Mouse (Mus musculus): ENCODE results near the gene Ubxn10. TPM values are rescaled to one million over a fixed set of nuclear protein-coding genes. Genes with fewer than 3 reads are reported as not detected.

Ubxn10 gene
- 1.5 TPM in 2 replicates for polyA plus RNA-seq (2014; fragmentation: Nextera tagmentation; extraction: Ambion mirVana)

DNA sequence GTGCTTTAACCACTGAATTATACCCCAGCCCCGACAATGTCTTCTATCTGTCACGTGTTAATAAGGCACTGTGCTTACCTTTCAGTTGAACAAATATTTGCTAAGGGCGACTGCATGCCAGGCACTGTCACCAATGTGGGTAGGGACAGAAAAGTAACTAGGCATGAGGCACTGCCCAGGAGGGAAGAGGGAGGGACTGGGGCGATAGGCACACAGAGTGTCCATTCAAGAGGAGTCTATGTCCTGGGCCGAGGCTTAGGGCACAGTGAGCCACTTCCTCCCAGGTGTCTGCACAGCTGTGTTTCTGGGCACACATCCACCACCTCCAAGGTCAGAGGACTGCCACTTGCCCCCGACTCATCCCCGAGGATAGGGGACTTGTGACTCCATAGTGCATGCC lies at the start of gene Ubxn10:
Ubxn10 (minus strand) TSS at position 137 of the 400 bp plus-strand sequence.
- Histone ChIP-seq H3K36me3 (ENCODE audit: control insufficient read depth, insufficient read depth, low read length) (no peaks in the 10 kb centered on the region), H3K9ac (ENCODE audit: low read length) (no peak within 1 kb of the TSS), H3K27ac (ENCODE audit: low read depth, low read length) (no peak within 1 kb of the TSS), H3K27me3 (ENCODE audit: control insufficient read depth, insufficient read depth, low read length) (no peaks in the 10 kb centered on the region), H3K4me1 (ENCODE audit: control insufficient read depth, insufficient read depth, low read length) (peaks cover 12% of the 10 kb centered on the region), H3K4me2 (no peak within 1 kb of the TSS), H3K4me3 (ENCODE audit: low read depth, low read length) (no peak within 1 kb of the TSS), H3K9me3 (ENCODE audit: control insufficient read depth, low read length) (no peaks in the 10 kb centered on the region)
- 83% methylated on average over 7 of the region's 7 CpGs for whole genome bisulfite sequencing
- ATAC-seq (ENCODE audit: low FRiP score): no peak
- no peak for DNase-seq (ENCODE audit: low spot score, missing footprints)

DNA sequence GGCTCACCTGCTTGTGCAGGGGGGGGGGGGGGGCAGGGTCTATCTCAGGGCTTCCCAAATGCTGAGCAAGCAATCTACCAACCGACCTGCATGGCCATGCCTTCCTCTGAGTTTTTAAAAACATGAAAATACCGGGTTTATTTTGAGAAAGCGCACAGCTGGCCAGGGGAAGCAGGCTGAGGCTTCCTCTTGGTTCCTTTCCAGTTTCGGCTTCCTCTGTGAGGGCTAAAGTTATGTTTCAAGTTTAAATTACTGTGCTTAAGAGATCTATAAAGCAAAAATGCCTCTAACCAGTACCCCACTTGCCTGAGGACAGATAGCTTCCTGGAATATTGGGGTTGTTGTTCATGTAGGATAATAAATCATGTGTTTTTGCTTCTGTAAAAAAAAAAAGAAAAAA lies 49.2 kb upstream of the Ubxn10 start:
- DNase-seq (ENCODE audit: low spot score, missing footprints) (no peak), ATAC-seq (ENCODE audit: low FRiP score) (no peak)
- H3K9ac ChIP-seq (ENCODE audit: low read length): no peak overlapping the region
- no peak overlapping the region for H3K4me3 ChIP-seq (ENCODE audit: low read depth, low read length)
- WGBS: 65% methylated on average over 4 of the region's 4 CpGs
- H3K4me2 ChIP-seq: no peak overlapping the region
- H3K4me1 ChIP-seq (ENCODE audit: control insufficient read depth, insufficient read depth, low read length): no peaks in the 10 kb centered on the region
- H3K9me3 ChIP-seq (ENCODE audit: control insufficient read depth, low read length): no peaks in the 10 kb centered on the region
- H3K27me3 ChIP-seq (ENCODE audit: control insufficient read depth, insufficient read depth, low read length): no peaks in the 10 kb centered on the region
- no peak overlapping the region for H3K27ac ChIP-seq (ENCODE audit: low read depth, low read length)
- no peaks in the 10 kb centered on the region for H3K36me3 ChIP-seq (ENCODE audit: control insufficient read depth, insufficient read depth, low read length)

DNA sequence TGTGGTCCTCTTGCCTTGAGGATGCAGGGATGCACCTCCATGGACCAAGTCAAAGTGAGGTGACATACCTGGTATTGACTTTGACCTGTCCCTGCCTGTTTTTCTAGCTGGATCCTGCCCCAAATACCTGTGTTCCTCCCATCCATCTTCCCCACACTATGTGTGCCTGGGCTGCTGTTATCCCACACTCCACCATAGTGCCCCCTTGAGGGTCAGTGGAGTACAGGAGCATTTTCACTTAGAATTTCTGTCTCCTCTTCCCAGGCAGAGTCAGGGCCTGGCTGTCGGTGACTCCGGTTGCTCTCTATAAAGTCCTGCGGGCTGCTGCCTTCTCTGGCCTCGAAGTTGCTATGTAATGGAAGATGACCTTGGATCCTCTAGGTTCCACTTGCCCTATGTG lies 48.8 kb upstream of the Ubxn10 start:
- H3K9ac ChIP-seq (ENCODE audit: low read length): no peak overlapping the region
- no peaks in the 10 kb centered on the region for H3K4me1 ChIP-seq (ENCODE audit: control insufficient read depth, insufficient read depth, low read length)
- DNase-seq (ENCODE audit: low spot score, missing footprints) (no peak), ATAC-seq (ENCODE audit: low FRiP score) (no peak)
- H3K9me3 ChIP-seq (ENCODE audit: control insufficient read depth, low read length): no peaks in the 10 kb centered on the region
- no peak overlapping the region for H3K4me2 ChIP-seq
- no peaks in the 10 kb centered on the region for H3K36me3 ChIP-seq (ENCODE audit: control insufficient read depth, insufficient read depth, low read length)
- no peak overlapping the region for H3K27ac ChIP-seq (ENCODE audit: low read depth, low read length)
- no peaks in the 10 kb centered on the region for H3K27me3 ChIP-seq (ENCODE audit: control insufficient read depth, insufficient read depth, low read length)
- WGBS: 66% methylated on average over 4 of the region's 4 CpGs
- H3K4me3 ChIP-seq (ENCODE audit: low read depth, low read length): no peak overlapping the region

GRCm38 (mm10) chr4:138782098-138782497 lies 45.1 kb upstream of the Ubxn10 start:
- Histone ChIP-seq H3K4me1 (ENCODE audit: control insufficient read depth, insufficient read depth, low read length) (peaks cover 2% of the 10 kb centered on the region; the same call in 1 of the 2 replicates), H3K9me3 (ENCODE audit: control insufficient read depth, low read length) (no peaks in the 10 kb centered on the region), H3K9ac (ENCODE audit: low read length) (no peak overlapping the region), H3K4me2 (no peak overlapping the region), H3K4me3 (ENCODE audit: low read depth, low read length) (no peak overlapping the region), H3K36me3 (ENCODE audit: control insufficient read depth, insufficient read depth, low read length) (no peaks in the 10 kb centered on the region), H3K27me3 (ENCODE audit: control insufficient read depth, insufficient read depth, low read length) (no peaks in the 10 kb centered on the region), H3K27ac (ENCODE audit: low read depth, low read length) (no peak overlapping the region)
- WGBS: 80% methylated on average over 6 of the region's 6 CpGs
- DNase-seq (ENCODE audit: low spot score, missing footprints) (no peak), ATAC-seq (ENCODE audit: low FRiP score) (no peak)

DNA sequence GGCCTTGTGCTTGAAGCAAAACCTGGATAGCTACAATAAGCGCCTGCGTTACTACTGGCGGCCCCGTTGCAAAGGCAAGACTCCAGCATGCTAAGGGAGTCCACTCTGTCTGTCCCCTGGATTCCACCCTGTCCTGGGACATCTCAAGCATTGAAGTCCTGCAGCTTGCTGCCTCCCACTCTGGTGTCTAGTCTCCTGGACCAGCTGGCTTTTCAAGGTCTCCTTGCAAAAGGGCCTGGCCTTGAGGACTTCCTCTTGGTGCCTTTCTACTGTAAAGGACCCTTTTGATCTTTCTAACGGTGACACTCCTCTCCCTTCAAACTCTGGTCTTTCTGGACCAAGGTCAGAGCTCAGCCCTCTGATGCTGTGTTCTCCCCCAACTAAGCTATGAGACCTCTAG lies 43.3 kb upstream of the Ubxn10 start:
- Histone ChIP-seq H3K36me3 (ENCODE audit: control insufficient read depth, insufficient read depth, low read length) (no peaks in the 10 kb centered on the region), H3K4me1 (ENCODE audit: control insufficient read depth, insufficient read depth, low read length) (peaks cover 2% of the 10 kb centered on the region; the same call in 1 of the 2 replicates), H3K9me3 (ENCODE audit: control insufficient read depth, low read length) (no peaks in the 10 kb centered on the region), H3K4me3 (ENCODE audit: low read depth, low read length) (no peak overlapping the region), H3K27me3 (ENCODE audit: control insufficient read depth, insufficient read depth, low read length) (no peaks in the 10 kb centered on the region), H3K4me2 (no peak overlapping the region), H3K27ac (ENCODE audit: low read depth, low read length) (no peak overlapping the region), H3K9ac (ENCODE audit: low read length) (no peak overlapping the region)
- WGBS: 94% methylated on average over 5 of the region's 5 CpGs
- no peak for DNase-seq (ENCODE audit: low spot score, missing footprints)
- ATAC-seq (ENCODE audit: low FRiP score): no peak

GRCm38 (mm10) chr4:138777417-138778407 lies 40.7 kb upstream of the Ubxn10 start:
- Histone ChIP-seq H3K4me2 (no peak overlapping the region), H3K9ac (ENCODE audit: low read length) (no peak overlapping the region), H3K4me1 (ENCODE audit: control insufficient read depth, insufficient read depth, low read length) (peaks cover 2% of the 10 kb centered on the region; the same call in 1 of the 2 replicates), H3K36me3 (ENCODE audit: control insufficient read depth, insufficient read depth, low read length) (no peaks in the 10 kb centered on the region), H3K27me3 (ENCODE audit: control insufficient read depth, insufficient read depth, low read length) (no peaks in the 10 kb centered on the region), H3K27ac (ENCODE audit: low read depth, low read length) (no peak overlapping the region; the same call in 1 of the 2 replicates), H3K9me3 (ENCODE audit: control insufficient read depth, low read length) (no peaks in the 10 kb centered on the region), H3K4me3 (ENCODE audit: low read depth, low read length) (no peak overlapping the region)
- no peak for ATAC-seq (ENCODE audit: low FRiP score)
- WGBS: 56% methylated on average over 20 of the region's 20 CpGs
- DNase-seq (ENCODE audit: low spot score, missing footprints): no peak

- H3K36me3 ChIP-seq (ENCODE audit: control insufficient read depth, insufficient read depth, low read length): no peaks in the 10 kb centered on the region
- no peak within 1 kb of the TSS for H3K4me2 ChIP-seq
- H3K9ac ChIP-seq (ENCODE audit: low read length): no peak within 1 kb of the TSS
- H3K27me3 ChIP-seq (ENCODE audit: control insufficient read depth, insufficient read depth, low read length): no peaks in the 10 kb centered on the region
- DNase-seq (ENCODE audit: low spot score, missing footprints) (no peak), ATAC-seq (ENCODE audit: low FRiP score) (no peak)
- no peak within 1 kb of the TSS for H3K4me3 ChIP-seq (ENCODE audit: low read depth, low read length)
- WGBS: 87% methylated on average over 6 of the region's 6 CpGs
- H3K9me3 ChIP-seq (ENCODE audit: control insufficient read depth, low read length): no peaks in the 10 kb centered on the region
- H3K4me1 ChIP-seq (ENCODE audit: control insufficient read depth, insufficient read depth, low read length): peaks cover 2% of the 10 kb centered on the region; the same call in 1 of the 2 replicates
- H3K27ac ChIP-seq (ENCODE audit: low read depth, low read length): no peak within 1 kb of the TSS
Observed at GRCm38 (mm10) chr4:138775435-138775834, 38.5 kb upstream of the Ubxn10 start, which contains the start of gene Pla2g2d. Gene Pla2g2d, plus strand, starts transcription at chr4:138775735.

DNA sequence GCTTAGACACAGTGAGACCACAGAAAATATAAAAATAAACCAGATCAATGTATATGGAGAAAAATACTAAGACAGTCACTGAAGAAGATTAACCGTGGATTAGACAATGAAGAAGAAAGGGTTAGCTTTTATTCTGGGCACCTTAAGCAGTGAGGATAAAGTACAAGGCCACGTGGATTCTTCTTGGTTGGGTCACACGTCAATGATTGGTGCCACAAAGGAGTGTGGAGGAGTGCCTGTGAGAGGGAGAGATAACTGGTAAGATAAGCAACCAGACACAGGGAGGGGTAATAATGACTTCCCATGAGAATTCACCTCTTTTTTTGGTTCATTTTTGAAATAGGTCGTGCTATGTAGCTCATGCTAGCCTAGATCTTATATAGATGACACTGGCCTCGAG lies 35.4 kb upstream of the Ubxn10 start:
- no peaks in the 10 kb centered on the region for H3K4me1 ChIP-seq (ENCODE audit: control insufficient read depth, insufficient read depth, low read length)
- H3K27ac ChIP-seq (ENCODE audit: low read depth, low read length): no peak overlapping the region
- no peaks in the 10 kb centered on the region for H3K9me3 ChIP-seq (ENCODE audit: control insufficient read depth, low read length)
- 77% methylated on average over 5 of the region's 5 CpGs for WGBS
- H3K9ac ChIP-seq (ENCODE audit: low read length): no peak overlapping the region
- no peaks in the 10 kb centered on the region for H3K36me3 ChIP-seq (ENCODE audit: control insufficient read depth, insufficient read depth, low read length)
- H3K27me3 ChIP-seq (ENCODE audit: control insufficient read depth, insufficient read depth, low read length): no peaks in the 10 kb centered on the region
- ATAC-seq (ENCODE audit: low FRiP score): no peak
- no peak overlapping the region for H3K4me2 ChIP-seq
- H3K4me3 ChIP-seq (ENCODE audit: low read depth, low read length): no peak overlapping the region
- no peak for DNase-seq (ENCODE audit: low spot score, missing footprints)

DNA sequence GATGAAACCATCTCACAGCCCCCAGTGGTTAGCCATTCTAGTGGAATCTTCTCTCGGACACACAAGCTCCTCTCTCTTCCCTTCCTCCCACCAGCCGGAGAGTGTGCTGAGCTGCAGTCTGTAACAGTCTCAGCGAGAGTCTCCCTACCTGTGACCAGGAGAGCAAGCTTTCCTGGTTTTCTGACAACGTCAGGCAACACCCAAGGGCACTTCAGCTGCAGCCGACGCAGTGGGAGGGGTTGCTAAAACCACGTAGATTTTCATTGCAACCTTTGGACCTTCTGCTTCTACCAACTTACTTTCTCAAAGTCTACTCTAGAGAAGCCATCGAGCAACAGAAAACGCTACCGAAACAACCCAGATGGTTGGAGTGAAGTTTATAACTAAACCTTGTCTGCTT lies 35.0 kb upstream of the Ubxn10 start:
- Histone ChIP-seq H3K4me2 (no peak overlapping the region), H3K4me1 (ENCODE audit: control insufficient read depth, insufficient read depth, low read length) (no peaks in the 10 kb centered on the region), H3K27me3 (ENCODE audit: control insufficient read depth, insufficient read depth, low read length) (no peaks in the 10 kb centered on the region), H3K9ac (ENCODE audit: low read length) (no peak overlapping the region), H3K36me3 (ENCODE audit: control insufficient read depth, insufficient read depth, low read length) (no peaks in the 10 kb centered on the region), H3K27ac (ENCODE audit: low read depth, low read length) (no peak overlapping the region), H3K9me3 (ENCODE audit: control insufficient read depth, low read length) (no peaks in the 10 kb centered on the region), H3K4me3 (ENCODE audit: low read depth, low read length) (no peak overlapping the region)
- no peak for ATAC-seq (ENCODE audit: low FRiP score)
- WGBS: 91% methylated on average over 10 of the region's 10 CpGs
- no peak for DNase-seq (ENCODE audit: low spot score, missing footprints)
